Mouse (Mus musculus) stomach, embryonic 14.5 days (tissue): ENCODE results near the gene Stard9. TPM values are rescaled to one million over a fixed set of nuclear protein-coding genes. Genes with fewer than 3 reads are reported as not detected.
"Not testable (repeated sequence)": the region's sequence is repeated elsewhere in the genome, so short reads cannot be mapped to it uniquely, and the experiment has no call there.

Source experiments
- ATAC-seq: fragments of 200-750 bp; cut with Nextera tagmentation; 2 replicates; pipeline ENCODE4 v1.8.0; 2017; ENCODE audit warnings: low read depth, moderate TSS enrichment; ENCODE audit not compliant: insufficient number of reproducible peaks, insufficient read depth, low FRiP score
- H3K27ac ChIP-seq: fragments of 300-500 bp; sonication (generic); 2 replicates; pipeline ENCODE4 v1.5.1; 2014; ENCODE audit warnings: mild to moderate bottlenecking, low read length, moderate library complexity, mixed read lengths
- H3K27me3 ChIP-seq: fragments of 300-500 bp; sonication (generic); 2 replicates; pipeline ENCODE4 v1.6.1; 2014; ENCODE audit warnings: low read length, control low read depth, mixed read lengths; ENCODE audit not compliant: control insufficient read depth, insufficient read depth
- H3K36me3 ChIP-seq: fragments of 300-500 bp; sonication (generic); 2 replicates; pipeline ENCODE4 v1.6.1; 2014; ENCODE audit warnings: mild to moderate bottlenecking, control low read depth, low read length, moderate library complexity, mixed read lengths; ENCODE audit not compliant: control insufficient read depth, insufficient read depth
- H3K4me1 ChIP-seq: fragments of 300-500 bp; sonication (generic); 2 replicates; pipeline ENCODE4 v1.6.1; 2014; ENCODE audit warnings: low read length, control low read depth, mixed read lengths; ENCODE audit not compliant: control insufficient read depth, insufficient read depth
- H3K4me2 ChIP-seq: fragments of 300-500 bp; sonication (generic); replicated peaks from 2 replicates; pipeline ENCODE4 v1.6.1; 2014; ENCODE audit warnings: low read depth, low read length, control low read depth
- H3K4me3 ChIP-seq: fragments of 300-500 bp; sonication (generic); 2 replicates; pipeline ENCODE4 v1.5.1; 2014; ENCODE audit warnings: low read depth, low read length, control low read depth
- H3K9ac ChIP-seq: fragments of 300-500 bp; sonication (generic); replicated peaks from 2 replicates; pipeline ENCODE4 v1.6.1; 2014; ENCODE audit warnings: low read depth, mild to moderate bottlenecking, control low read depth, low read length, moderate library complexity, mixed read lengths
- H3K9me3 ChIP-seq: fragments of 300-500 bp; sonication (generic); 2 replicates; pipeline ENCODE4 v1.6.1; 2016; ENCODE audit warnings: low read depth, low read length, control low read depth; ENCODE audit not compliant: control insufficient read depth
- WGBS: fragments of 180-500 bp; shearing (Covaris S2); extraction: QIAGEN DNeasy Blood & Tissue Kit; methylation state at CpG from one replicate; pipeline ENCODE4 v1.1.7; 2014; 5-methylcytosine and 5-hydroxymethylcytosine counted together
- polyA plus RNA-seq: library from polyadenylated mRNA; unstranded; fragments of >200 nt; fragmentation: Nextera tagmentation; extraction: Ambion mirVana; gene quantifications from 2 replicates; pipeline ENCODE4 v1.2.1, GENCODE M21; 2014

Gene Stard9
- polyA plus RNA-seq, 1 experiment from 2014 or later, result 10.5 TPM

DNA sequence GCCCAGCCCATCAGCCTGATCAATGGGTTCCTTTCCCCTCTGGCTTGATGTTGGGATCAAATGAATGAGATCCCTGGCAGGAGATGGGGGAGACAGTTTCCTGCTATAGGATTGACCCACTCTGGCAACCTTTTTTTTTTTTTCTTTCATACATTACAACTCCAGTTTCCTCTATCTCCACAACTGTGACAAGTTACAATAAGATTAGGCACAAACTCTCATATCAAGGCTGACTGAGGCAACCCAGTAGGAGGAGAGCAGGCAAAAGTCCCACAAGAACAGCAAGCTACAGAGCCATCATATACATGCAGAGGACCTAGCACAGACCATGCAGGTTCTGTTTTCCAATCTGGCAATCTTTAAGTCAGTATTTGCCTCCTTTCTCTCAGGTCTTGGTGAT is 30.4 kb downstream of the Stard9 start:
- no peak overlapping the region for H3K27ac ChIP-seq
- no peaks in the 10 kb centered on the region for H3K4me1 ChIP-seq
- ATAC-seq, result no peak
- no peak overlapping the region for H3K4me3 ChIP-seq
- no peaks in the 10 kb centered on the region for H3K36me3 ChIP-seq
- H3K9me3 ChIP-seq, result no peaks in the 10 kb centered on the region
- H3K27me3 ChIP-seq, result no peaks in the 10 kb centered on the region
- no peak overlapping the region for H3K4me2 ChIP-seq
- H3K9ac ChIP-seq, result no peak overlapping the region

DNA sequence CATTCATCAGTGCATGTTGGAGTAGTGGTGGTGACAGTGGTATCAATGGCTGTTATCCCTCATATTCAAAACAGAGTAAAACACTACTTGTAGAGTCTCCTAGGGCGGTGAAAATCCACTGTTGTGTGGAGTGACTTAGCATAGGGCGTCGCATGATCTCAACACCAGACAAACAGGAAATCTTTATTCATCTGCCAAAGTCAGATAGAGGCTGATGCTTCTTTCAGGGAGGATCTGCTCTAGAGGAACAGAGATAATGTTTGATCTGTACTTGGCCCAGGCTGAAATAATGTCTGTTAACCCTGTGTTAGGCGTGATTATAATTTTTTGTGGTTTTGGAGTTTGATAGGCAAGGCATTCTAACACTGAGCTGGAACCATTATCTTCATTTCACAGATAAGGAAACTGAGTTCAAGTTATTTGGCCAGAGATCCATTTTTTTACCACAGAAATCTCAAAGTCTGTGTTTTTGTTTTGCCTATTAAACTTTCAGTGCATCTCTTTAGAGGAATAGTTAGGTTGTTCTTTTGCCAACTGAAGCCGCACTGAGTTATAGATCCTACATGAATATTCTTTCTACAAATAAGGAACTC is 31.7 kb downstream of the Stard9 start:
- Histone ChIP-seq H3K4me1 (no peaks in the 10 kb centered on the region), H3K36me3 (no peaks in the 10 kb centered on the region), H3K4me3 (no peak overlapping the region), H3K4me2 (no peak overlapping the region), H3K27ac (no peak overlapping the region), H3K9ac (no peak overlapping the region), H3K27me3 (no peaks in the 10 kb centered on the region), H3K9me3 (no peaks in the 10 kb centered on the region)
- ATAC-seq, result no peak
- 88% methylated on average over 5 of the region's 5 CpGs for WGBS

- no peaks in the 10 kb centered on the region for H3K27me3 ChIP-seq
- H3K9ac ChIP-seq, result no peak overlapping the region
- no peak overlapping the region for H3K27ac ChIP-seq
- H3K4me3 ChIP-seq, result no peak overlapping the region
- H3K4me1 ChIP-seq, result no peaks in the 10 kb centered on the region
- no peaks in the 10 kb centered on the region for H3K36me3 ChIP-seq
- H3K4me2 ChIP-seq, result no peak overlapping the region
- no peaks in the 10 kb centered on the region for H3K9me3 ChIP-seq
- ATAC-seq, result no peak
Measured at GRCm38 (mm10) chr2:120662766-120663165, 33.8 kb downstream of the Stard9 start.

- no peak overlapping the region for H3K4me3 ChIP-seq
- no peaks in the 10 kb centered on the region for H3K4me1 ChIP-seq
- H3K9ac ChIP-seq, result no peak overlapping the region
- WGBS, result 84% methylated on average over 3 of the region's 3 CpGs
- no peak for ATAC-seq
- H3K36me3 ChIP-seq, result no peaks in the 10 kb centered on the region
- H3K27ac ChIP-seq, result no peak overlapping the region
- no peaks in the 10 kb centered on the region for H3K27me3 ChIP-seq
- H3K4me2 ChIP-seq, result no peak overlapping the region
- no peaks in the 10 kb centered on the region for H3K9me3 ChIP-seq
Measured at GRCm38 (mm10) chr2:120663491-120664154, 34.7 kb downstream of the Stard9 start.

DNA sequence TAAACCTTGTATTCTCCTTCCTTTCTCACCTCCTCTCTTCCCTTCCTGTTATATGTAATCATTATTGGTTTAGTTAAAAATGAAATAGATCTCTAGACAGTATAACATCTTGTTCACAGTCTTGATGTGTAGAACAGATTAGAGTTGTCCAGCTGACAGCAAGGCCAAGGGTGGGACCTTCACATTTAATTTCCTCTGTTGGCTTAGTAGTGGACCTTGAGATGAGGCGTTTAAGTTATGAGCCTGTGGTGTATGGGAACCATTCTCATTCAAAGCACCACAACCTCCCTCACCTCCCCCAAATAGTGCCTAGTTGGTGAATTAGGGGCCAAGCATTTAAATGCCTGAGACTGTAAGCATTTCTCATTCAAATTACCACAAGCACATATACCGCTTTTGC is 38.5 kb downstream of the Stard9 start:
- H3K4me2 ChIP-seq, result no peak overlapping the region
- no peaks in the 10 kb centered on the region for H3K9me3 ChIP-seq
- H3K27ac ChIP-seq, result no peak overlapping the region
- H3K4me1 ChIP-seq, result no peaks in the 10 kb centered on the region
- ATAC-seq, result no peak
- H3K9ac ChIP-seq, result no peak overlapping the region
- no peaks in the 10 kb centered on the region for H3K36me3 ChIP-seq
- H3K27me3 ChIP-seq, result no peaks in the 10 kb centered on the region
- H3K4me3 ChIP-seq, result no peak overlapping the region
- 83% methylated on average over 2 of the region's 2 CpGs for WGBS

DNA sequence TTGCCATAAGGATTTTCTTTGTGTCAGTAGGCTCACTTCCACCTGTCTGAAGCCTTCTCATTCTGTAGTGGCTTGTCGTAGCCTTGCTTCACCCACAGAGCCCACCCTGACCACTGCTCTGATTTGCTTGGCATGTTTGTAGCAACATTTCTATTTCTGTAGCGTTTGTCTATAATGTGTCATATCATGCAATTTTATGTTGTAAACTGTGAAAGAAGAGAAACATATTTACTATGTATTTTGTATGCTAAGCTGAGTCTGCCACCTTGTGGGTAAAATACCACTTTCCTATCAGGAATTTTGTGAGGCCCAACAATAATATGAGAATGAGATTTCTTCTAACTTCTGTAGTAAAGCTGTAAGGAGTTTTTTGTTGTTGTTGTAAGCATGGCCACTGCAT is 41.3 kb downstream of the Stard9 start:
- WGBS, result 66% methylated on average over 2 of the region's 2 CpGs
- Histone ChIP-seq H3K27me3 (no peaks in the 10 kb centered on the region), H3K4me2 (no peak overlapping the region), H3K4me1 (no peaks in the 10 kb centered on the region), H3K27ac (no peak overlapping the region), H3K36me3 (no peaks in the 10 kb centered on the region; the same call in 1 of the 2 replicates), H3K9ac (no peak overlapping the region), H3K4me3 (no peak overlapping the region), H3K9me3 (no peaks in the 10 kb centered on the region)
- no peak for ATAC-seq

DNA sequence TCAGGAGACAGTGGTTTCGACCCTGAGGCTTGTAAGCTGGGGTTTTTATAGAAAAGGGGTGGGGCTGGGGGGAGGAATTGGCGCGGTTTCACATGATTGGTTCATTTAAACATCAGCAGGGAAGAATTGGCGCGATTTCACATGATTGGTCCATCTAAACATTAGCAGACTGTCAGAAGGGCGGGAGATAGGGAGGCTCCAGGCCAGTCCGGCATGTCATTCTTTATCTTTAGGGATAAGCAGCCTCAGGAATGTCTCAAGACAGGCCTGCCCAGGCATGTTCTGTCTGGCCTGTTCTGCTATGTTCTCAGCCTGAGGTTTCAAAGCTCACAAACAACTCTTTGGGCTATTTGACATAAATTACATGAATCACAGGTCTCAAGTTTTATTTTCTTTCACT is 52.2 kb downstream of the Stard9 start:
- WGBS, result 85% methylated on average over 7 of the region's 7 CpGs
- H3K27ac ChIP-seq, H3K36me3 ChIP-seq, H3K4me1 ChIP-seq, H3K4me3 ChIP-seq, H3K27me3 ChIP-seq, H3K9ac ChIP-seq, H3K4me2 ChIP-seq, H3K9me3 ChIP-seq, ATAC-seq: not testable (repeated sequence)

GRCm38 (mm10) chr2:120697767-120698166 is 68.8 kb downstream of the Stard9 start:
- Histone ChIP-seq H3K36me3 (peaks cover 21% of the 10 kb centered on the region; the same call in 1 of the 2 replicates), H3K9ac (no peak overlapping the region), H3K4me2 (no peak overlapping the region), H3K4me1 (no peaks in the 10 kb centered on the region), H3K4me3 (no peak overlapping the region), H3K27ac (no peak overlapping the region), H3K27me3 (no peaks in the 10 kb centered on the region), H3K9me3 (no peaks in the 10 kb centered on the region)
- no peak for ATAC-seq
- WGBS, result 82% methylated on average over 5 of the region's 5 CpGs

DNA sequence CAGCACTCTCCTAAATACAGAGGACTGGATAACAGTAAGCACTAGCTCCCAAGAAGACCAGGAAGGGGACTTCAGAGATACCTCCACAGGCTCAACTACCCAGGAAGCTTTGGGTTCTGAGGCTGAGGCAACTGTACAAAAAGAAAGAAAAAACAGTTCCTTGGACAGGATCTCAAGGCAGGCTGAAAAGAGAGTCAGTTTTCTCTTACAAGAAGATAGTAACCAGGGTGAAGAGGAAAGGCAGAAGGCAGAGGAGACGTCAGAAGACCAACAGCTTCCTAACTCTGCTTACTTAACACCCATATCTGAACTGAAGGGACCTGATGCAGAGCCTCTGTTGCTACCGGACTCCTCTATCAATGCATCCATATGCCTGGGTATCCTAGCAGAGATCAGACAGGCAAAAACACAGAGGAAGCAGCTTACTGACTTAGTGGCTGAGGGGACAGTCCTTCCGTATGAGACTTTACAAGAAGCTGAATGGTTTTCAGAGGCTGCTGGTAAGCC is 71.5 kb downstream of the Stard9 start:
- H3K4me1 ChIP-seq, result no peaks in the 10 kb centered on the region
- no peaks in the 10 kb centered on the region for H3K27me3 ChIP-seq
- H3K9ac ChIP-seq, result no peak overlapping the region
- H3K9me3 ChIP-seq, result no peaks in the 10 kb centered on the region
- H3K4me2 ChIP-seq, result no peak overlapping the region
- no peak for ATAC-seq
- H3K27ac ChIP-seq, result no peak overlapping the region
- 86% methylated on average over 3 of the region's 3 CpGs for WGBS
- no peak overlapping the region for H3K4me3 ChIP-seq
- peaks cover 21% of the 10 kb centered on the region; the same call in 1 of the 2 replicates for H3K36me3 ChIP-seq
